Comparison of ENCODE assay signal across 10 mouse cellular contexts in genomic region chr10:85655881-85656280, GRCm38 (mm10).
DNase-seq lines count a peak whose midpoint lies in the region; ATAC-seq lines count a peak whose summit lies in the region.
"Had no signal": no experiment of that assay in that cellular context is flagged by ENCODE, and none has a peak within 500 bp of the region (broad histone marks: within the 10 kb centered on the region; RNA-seq: fewer than 3 reads in every experiment).

No protein-coding gene starts in this region.

- no peaks in the 10 kb centered on the region for H3K36me3 ChIP-seq in forebrain, embryonic 16.5 days (ENCODE audit: control insufficient read depth, insufficient read depth)
- H3K36me3 ChIP-seq in forebrain, embryonic 10.5 days (replicated peaks), result no peaks in the 10 kb centered on the region
- H3K36me3 ChIP-seq in neural tube, embryonic 13.5 days, result peaks cover 13% of the 10 kb centered on the region; the same call in 1 of the 2 replicates
- H3K36me3 ChIP-seq in neural tube, embryonic 15.5 days, result peaks cover 5% of the 10 kb centered on the region; the same call in 1 of the 2 replicates
- peaks cover 4% of the 10 kb centered on the region for H3K36me3 ChIP-seq in hindbrain, embryonic 16.5 days (ENCODE audit: control insufficient read depth, insufficient read depth, low read length)
- no peaks in the 10 kb centered on the region for H3K36me3 ChIP-seq in stomach, embryonic 15.5 days

- H3K4me3 ChIP-seq in forebrain, embryonic 16.5 days (replicated peaks; ENCODE audit: low read length), result no peak overlapping the region
- H3K4me3 ChIP-seq in forebrain, embryonic 10.5 days, result no peak overlapping the region
- H3K4me3 ChIP-seq in neural tube, embryonic 13.5 days, result no peak overlapping the region
- no peak overlapping the region for H3K4me3 ChIP-seq in neural tube, embryonic 15.5 days (replicated peaks)
- H3K4me3 ChIP-seq in hindbrain, embryonic 16.5 days (ENCODE audit: low read length), result no peak overlapping the region
- H3K4me3 ChIP-seq in stomach, embryonic 15.5 days (replicated peaks), result no peak overlapping the region

- peaks cover 5% of the 10 kb centered on the region for H3K4me1 ChIP-seq in forebrain, embryonic 16.5 days (replicated peaks; ENCODE audit: control insufficient read depth, insufficient read depth, low read length)
- peaks cover 7% of the 10 kb centered on the region for H3K4me1 ChIP-seq in forebrain, embryonic 10.5 days
- peaks cover 5% of the 10 kb centered on the region for H3K4me1 ChIP-seq in neural tube, embryonic 13.5 days (replicated peaks)
- H3K4me1 ChIP-seq in neural tube, embryonic 15.5 days, result peaks cover 2% of the 10 kb centered on the region; the same call in 1 of the 2 replicates
- no peaks in the 10 kb centered on the region for H3K4me1 ChIP-seq in hindbrain, embryonic 16.5 days (ENCODE audit: control insufficient read depth, insufficient read depth, low read depth, low read length)
- H3K4me1 ChIP-seq in stomach, embryonic 15.5 days, result peaks cover 4% of the 10 kb centered on the region; the same call in 1 of the 2 replicates

- no peaks in the 10 kb centered on the region for H3K9me3 ChIP-seq in forebrain, embryonic 16.5 days (ENCODE audit: control insufficient read depth, low read length)
- no peaks in the 10 kb centered on the region for H3K9me3 ChIP-seq in forebrain, embryonic 10.5 days
- H3K9me3 ChIP-seq in neural tube, embryonic 13.5 days, result no peaks in the 10 kb centered on the region
- no peaks in the 10 kb centered on the region for H3K9me3 ChIP-seq in neural tube, embryonic 15.5 days (replicated peaks)
- no peaks in the 10 kb centered on the region for H3K9me3 ChIP-seq in hindbrain, embryonic 16.5 days (ENCODE audit: control insufficient read depth, low read length)
- H3K9me3 ChIP-seq in stomach, embryonic 15.5 days, result no peaks in the 10 kb centered on the region

- no peak overlapping the region for H3K27ac ChIP-seq in forebrain, embryonic 16.5 days (ENCODE audit: low read length)
- no peak overlapping the region for H3K27ac ChIP-seq in forebrain, embryonic 10.5 days
- H3K27ac ChIP-seq in neural tube, embryonic 13.5 days (replicated peaks), result no peak overlapping the region
- H3K27ac ChIP-seq in neural tube, embryonic 15.5 days (replicated peaks), result no peak overlapping the region
- H3K27ac ChIP-seq in hindbrain, embryonic 16.5 days (ENCODE audit: low read depth, low read length), result no peak overlapping the region
- no peak overlapping the region for H3K27ac ChIP-seq in stomach, embryonic 15.5 days
- H3K27ac ChIP-seq: macrophage had no signal

- no peak for DNase-seq in forebrain, embryonic 10.5 days (ENCODE audit: extremely low spot score, low spot score)
- no peak for DNase-seq in urinary bladder, postnatal 36 days (ENCODE audit: low spot score in 2 of 2)
- DNase-seq in frontal cortex, postnatal 14 days (ENCODE audit: low spot score in 2 of 2), result no peak
- DNase-seq: gastrocnemius, postnatal 25 days had no signal

- WGBS in forebrain, embryonic 16.5 days, result 34% methylated on average over 4 of the region's 4 CpGs
- WGBS in forebrain, embryonic 10.5 days, result 86% methylated on average over 4 of the region's 4 CpGs
- 53% methylated on average over 4 of the region's 4 CpGs for WGBS in neural tube, embryonic 13.5 days
- 41% methylated on average over 4 of the region's 4 CpGs for WGBS in neural tube, embryonic 15.5 days
- 30% methylated on average over 4 of the region's 4 CpGs for WGBS in hindbrain, embryonic 16.5 days
- 24% methylated on average over 4 of the region's 4 CpGs for WGBS in stomach, embryonic 15.5 days

- ATAC-seq in forebrain, embryonic 16.5 days, result peak; percentile 57
- peak; percentile 45 for ATAC-seq in neural tube, embryonic 13.5 days (ENCODE audit: low read depth)
- no peak for ATAC-seq in neural tube, embryonic 15.5 days (ENCODE audit: low FRiP score)
- ATAC-seq in hindbrain, embryonic 16.5 days, result peak; percentile 45
- ATAC-seq in stomach, embryonic 15.5 days (ENCODE audit: insufficient read depth, low FRiP score, low read depth), result 0 out of 2 replicates have a peak, but pooled peaks have one; percentile 45

- H3K9ac ChIP-seq in forebrain, embryonic 16.5 days (replicated peaks; ENCODE audit: low read depth, low read length), result no peak overlapping the region
- no peak overlapping the region for H3K9ac ChIP-seq in neural tube, embryonic 13.5 days
- no peak overlapping the region for H3K9ac ChIP-seq in neural tube, embryonic 15.5 days (replicated peaks)
- no peak overlapping the region for H3K9ac ChIP-seq in hindbrain, embryonic 16.5 days (ENCODE audit: low read depth, low read length)
- H3K9ac ChIP-seq in stomach, embryonic 15.5 days, result no peak overlapping the region

- H3K27me3 ChIP-seq in forebrain, embryonic 16.5 days (replicated peaks; ENCODE audit: control insufficient read depth, insufficient read depth, low read length), result no peaks in the 10 kb centered on the region
- H3K27me3 ChIP-seq in forebrain, embryonic 10.5 days (ENCODE audit: poor library complexity, severe bottlenecking), result no peaks in the 10 kb centered on the region
- no peaks in the 10 kb centered on the region for H3K27me3 ChIP-seq in neural tube, embryonic 13.5 days
- H3K27me3 ChIP-seq in neural tube, embryonic 15.5 days (replicated peaks), result no peaks in the 10 kb centered on the region
- H3K27me3 ChIP-seq in hindbrain, embryonic 16.5 days (replicated peaks; ENCODE audit: control insufficient read depth, insufficient read depth, low read length), result no peaks in the 10 kb centered on the region
- no peaks in the 10 kb centered on the region for H3K27me3 ChIP-seq in stomach, embryonic 15.5 days (replicated peaks)

- no peak overlapping the region for H3K4me2 ChIP-seq in forebrain, embryonic 16.5 days (ENCODE audit: low read length)
- no peak overlapping the region for H3K4me2 ChIP-seq in neural tube, embryonic 13.5 days
- no peak overlapping the region for H3K4me2 ChIP-seq in neural tube, embryonic 15.5 days
- no peak overlapping the region for H3K4me2 ChIP-seq in hindbrain, embryonic 16.5 days (ENCODE audit: low read length)
- no peak overlapping the region for H3K4me2 ChIP-seq in stomach, embryonic 15.5 days
